Mouse (Mus musculus): ENCODE data around the gene Letm1. TPM values are rescaled to one million over a fixed set of nuclear protein-coding genes. Genes with fewer than 3 reads are reported as not detected.

The Letm1 gene
- polyA plus RNA-seq, 1 experiment from 2014 or later, result 45.8 TPM

DNA sequence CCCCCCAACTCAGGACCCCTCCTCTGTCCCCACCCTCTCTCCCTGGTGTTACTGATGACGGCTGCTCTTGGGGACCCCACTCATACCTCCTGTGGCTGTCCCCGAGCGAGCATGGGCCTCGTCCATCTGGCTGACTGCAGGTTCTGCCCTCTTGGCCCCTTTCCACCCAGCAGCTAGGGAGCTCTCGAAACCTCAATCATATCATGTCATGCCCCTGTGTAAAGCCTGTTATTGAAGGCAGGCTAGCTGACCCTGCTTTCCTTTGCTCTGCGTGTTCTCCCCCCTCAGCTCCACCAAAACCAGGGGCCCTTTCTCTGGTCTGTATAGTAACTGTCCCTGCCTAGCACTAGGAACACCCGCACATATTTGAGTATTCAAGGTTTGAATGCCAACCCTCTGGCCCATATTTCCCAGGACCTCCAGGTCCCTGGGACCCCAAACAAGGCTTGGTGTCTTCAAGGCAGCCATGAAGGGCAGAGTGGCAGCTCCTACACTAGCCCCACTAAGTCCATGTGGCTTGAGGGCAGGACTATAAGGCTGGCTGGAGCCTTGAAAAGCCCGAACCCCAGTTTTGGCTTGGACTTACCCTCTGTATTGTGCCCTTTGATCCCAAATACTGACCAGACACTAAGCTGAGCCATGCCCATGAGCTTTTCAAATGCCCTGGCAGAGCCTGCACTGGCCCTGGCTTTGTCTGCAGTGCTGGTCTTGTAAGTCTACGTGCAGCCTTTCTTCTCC, 76.8 kb downstream of the Letm1 start:
- Histone ChIP-seq H3K9ac (ENCODE audit: low read length) (0 out of 2 replicates have a peak overlapping the region, but pooled peaks have one; percentile 5), H3K4me3 (ENCODE audit: low read length) (no peak overlapping the region), H3K9me3 (replicated peaks; ENCODE audit: control insufficient read depth, low read length) (no peaks in the 10 kb centered on the region), H3K27ac (ENCODE audit: low read length) (no peak overlapping the region), H3K4me2 (ENCODE audit: low read depth, low read length) (no peak overlapping the region), H3K36me3 (ENCODE audit: control insufficient read depth, insufficient read depth) (no peaks in the 10 kb centered on the region), H3K4me1 (ENCODE audit: control insufficient read depth, insufficient read depth, low read length) (peaks cover 16% of the 10 kb centered on the region), H3K27me3 (ENCODE audit: control insufficient read depth, insufficient read depth, low read length) (no peaks in the 10 kb centered on the region)
- 0 out of 2 replicates have a peak, but pooled peaks have one; percentile 3 for ATAC-seq (replicated peaks; ENCODE audit: extremely low read depth, insufficient read depth, low FRiP score)
- 36% methylated on average over 9 of the region's 9 CpGs for WGBS

DNA sequence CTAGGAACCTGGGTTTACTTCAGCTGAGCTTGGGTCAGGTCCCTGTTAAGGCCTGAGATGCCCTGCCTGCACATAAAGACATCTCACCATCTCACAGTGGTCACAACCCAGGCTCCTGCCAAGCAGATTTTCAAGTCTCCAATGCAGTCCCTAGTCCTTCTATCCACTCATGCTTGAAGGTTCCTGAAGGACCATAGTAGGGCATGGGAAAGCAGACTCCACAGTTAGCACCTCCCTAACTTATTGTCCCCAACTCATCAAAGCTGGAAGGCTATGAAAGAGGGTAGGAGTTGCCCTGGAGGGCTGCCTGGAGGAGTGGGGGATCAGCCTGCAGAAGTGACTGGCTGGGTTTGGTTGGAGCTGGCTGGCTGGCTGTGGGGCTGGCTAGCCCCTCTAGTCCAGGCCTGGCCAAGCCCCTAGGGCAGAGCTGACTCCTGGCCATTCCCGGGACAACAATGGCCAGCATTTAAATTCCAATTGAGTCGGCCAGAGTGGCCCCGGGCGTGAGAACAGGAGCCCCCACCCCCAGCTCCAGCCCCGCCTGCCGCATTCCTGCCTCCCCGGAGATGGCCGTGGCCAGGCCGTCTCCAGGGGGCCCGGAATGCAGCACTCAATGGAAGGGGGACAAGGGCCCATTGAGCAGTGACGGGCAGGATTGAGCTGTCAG, 77.5 kb downstream of the Letm1 start:
- H3K9ac ChIP-seq (ENCODE audit: low read length), result 0 out of 2 replicates have a peak overlapping the region, but pooled peaks have one; percentile 5
- no peaks in the 10 kb centered on the region for H3K27me3 ChIP-seq (ENCODE audit: control insufficient read depth, insufficient read depth, low read length)
- no peak overlapping the region for H3K27ac ChIP-seq (ENCODE audit: low read length)
- no peaks in the 10 kb centered on the region for H3K36me3 ChIP-seq (ENCODE audit: control insufficient read depth, insufficient read depth)
- no peaks in the 10 kb centered on the region for H3K9me3 ChIP-seq (replicated peaks; ENCODE audit: control insufficient read depth, low read length)
- WGBS, result 8% methylated on average over 11 of the region's 11 CpGs
- peaks cover 18% of the 10 kb centered on the region for H3K4me1 ChIP-seq (ENCODE audit: control insufficient read depth, insufficient read depth, low read length)
- H3K4me3 ChIP-seq (ENCODE audit: low read length), result no peak overlapping the region
- H3K4me2 ChIP-seq (ENCODE audit: low read depth, low read length), result no peak overlapping the region
- ATAC-seq (replicated peaks; ENCODE audit: extremely low read depth, insufficient read depth, low FRiP score), result no peak

DNA sequence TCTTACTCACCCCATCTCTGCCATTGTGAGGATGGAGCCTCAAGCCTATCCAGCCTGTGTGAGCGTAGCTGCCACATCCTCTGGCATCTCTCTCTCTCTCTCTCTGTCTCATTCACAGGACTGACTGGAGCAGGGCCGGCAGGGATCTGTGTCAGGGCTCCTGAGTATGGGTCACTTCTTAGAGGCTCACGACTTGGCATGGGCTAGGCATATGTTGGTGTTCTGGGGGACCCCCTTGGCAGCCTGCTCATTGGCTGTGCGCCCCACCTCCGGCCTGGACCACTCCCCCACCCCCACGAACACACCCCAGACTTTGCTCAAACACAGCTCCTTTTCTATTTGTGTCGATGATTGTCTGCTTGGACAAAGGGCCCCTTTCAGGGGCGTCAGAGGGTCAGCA, 78.6 kb downstream of the Letm1 start:
- Histone ChIP-seq H3K9ac (ENCODE audit: low read length) (no peak overlapping the region), H3K27me3 (ENCODE audit: control insufficient read depth, insufficient read depth, low read length) (no peaks in the 10 kb centered on the region), H3K9me3 (replicated peaks; ENCODE audit: control insufficient read depth, low read length) (no peaks in the 10 kb centered on the region), H3K36me3 (ENCODE audit: control insufficient read depth, insufficient read depth) (no peaks in the 10 kb centered on the region), H3K4me1 (ENCODE audit: control insufficient read depth, insufficient read depth, low read length) (peaks cover 23% of the 10 kb centered on the region), H3K4me3 (ENCODE audit: low read length) (no peak overlapping the region), H3K4me2 (ENCODE audit: low read depth, low read length) (no peak overlapping the region), H3K27ac (ENCODE audit: low read length) (no peak overlapping the region)
- ATAC-seq (replicated peaks; ENCODE audit: extremely low read depth, insufficient read depth, low FRiP score), result no peak
- 61% methylated on average over 8 of the region's 8 CpGs for whole genome bisulfite sequencing

DNA sequence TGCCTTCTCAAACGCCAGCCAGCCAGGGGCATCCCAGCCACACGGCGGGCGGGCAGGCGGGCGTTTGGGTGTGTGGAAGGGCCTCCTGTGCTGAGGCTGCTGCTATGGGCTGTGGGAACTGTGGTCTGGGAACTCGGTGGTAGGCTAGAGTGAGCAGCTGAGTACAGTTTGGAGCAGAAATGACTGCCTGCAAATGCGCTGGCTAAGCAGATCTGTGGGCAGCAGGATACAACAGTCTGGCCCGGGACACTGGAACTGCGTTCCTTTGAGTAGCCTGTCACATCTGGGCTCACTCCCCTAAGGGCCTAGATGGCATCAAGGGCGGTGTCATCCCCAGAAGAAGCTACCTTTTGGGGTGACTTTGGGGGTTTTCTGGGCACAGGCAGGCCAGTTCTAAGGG, 80.8 kb downstream of the Letm1 start:
- Histone ChIP-seq H3K27me3 (ENCODE audit: control insufficient read depth, insufficient read depth, low read length) (peaks cover under 1% of the 10 kb centered on the region; the same call in 1 of the 2 replicates), H3K4me3 (ENCODE audit: low read length) (no peak overlapping the region), H3K9ac (ENCODE audit: low read length) (no peak overlapping the region), H3K9me3 (replicated peaks; ENCODE audit: control insufficient read depth, low read length) (no peaks in the 10 kb centered on the region), H3K4me2 (ENCODE audit: low read depth, low read length) (no peak overlapping the region), H3K4me1 (ENCODE audit: control insufficient read depth, insufficient read depth, low read length) (peaks cover 22% of the 10 kb centered on the region), H3K27ac (ENCODE audit: low read length) (no peak overlapping the region), H3K36me3 (ENCODE audit: control insufficient read depth, insufficient read depth) (no peaks in the 10 kb centered on the region)
- WGBS, result 81% methylated on average over 11 of the region's 11 CpGs
- ATAC-seq (replicated peaks; ENCODE audit: extremely low read depth, insufficient read depth, low FRiP score), result no peak

DNA sequence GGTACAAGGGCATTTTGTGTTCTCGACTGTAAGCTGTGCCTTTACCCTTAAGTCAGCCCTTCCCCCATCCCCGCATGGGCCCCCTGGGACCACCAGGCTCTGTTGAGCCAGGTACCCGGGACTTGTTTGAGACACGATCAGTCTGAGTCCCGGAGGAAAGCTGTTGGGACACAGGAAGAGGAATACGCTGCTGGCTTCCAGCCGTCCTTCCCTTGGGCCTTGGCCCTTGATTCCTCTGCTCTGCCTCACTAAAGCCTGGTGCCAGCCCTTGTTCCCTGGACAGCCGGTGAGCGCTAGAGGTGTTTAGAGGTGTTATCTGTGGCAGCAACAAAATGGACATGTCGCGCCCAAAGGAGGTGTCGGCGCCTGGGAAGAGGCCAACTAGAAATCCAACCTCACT, 82.6 kb downstream of the Letm1 start:
- Histone ChIP-seq H3K4me1 (ENCODE audit: control insufficient read depth, insufficient read depth, low read length) (peaks cover 15% of the 10 kb centered on the region), H3K4me2 (ENCODE audit: low read depth, low read length) (no peak overlapping the region), H3K36me3 (ENCODE audit: control insufficient read depth, insufficient read depth) (no peaks in the 10 kb centered on the region), H3K27ac (ENCODE audit: low read length) (no peak overlapping the region), H3K4me3 (ENCODE audit: low read length) (no peak overlapping the region), H3K9me3 (replicated peaks; ENCODE audit: control insufficient read depth, low read length) (no peaks in the 10 kb centered on the region), H3K9ac (ENCODE audit: low read length) (no peak overlapping the region), H3K27me3 (ENCODE audit: control insufficient read depth, insufficient read depth, low read length) (peaks cover 13% of the 10 kb centered on the region)
- 23% methylated on average over 13 of the region's 13 CpGs for WGBS
- no peak for ATAC-seq (replicated peaks; ENCODE audit: extremely low read depth, insufficient read depth, low FRiP score)

DNA sequence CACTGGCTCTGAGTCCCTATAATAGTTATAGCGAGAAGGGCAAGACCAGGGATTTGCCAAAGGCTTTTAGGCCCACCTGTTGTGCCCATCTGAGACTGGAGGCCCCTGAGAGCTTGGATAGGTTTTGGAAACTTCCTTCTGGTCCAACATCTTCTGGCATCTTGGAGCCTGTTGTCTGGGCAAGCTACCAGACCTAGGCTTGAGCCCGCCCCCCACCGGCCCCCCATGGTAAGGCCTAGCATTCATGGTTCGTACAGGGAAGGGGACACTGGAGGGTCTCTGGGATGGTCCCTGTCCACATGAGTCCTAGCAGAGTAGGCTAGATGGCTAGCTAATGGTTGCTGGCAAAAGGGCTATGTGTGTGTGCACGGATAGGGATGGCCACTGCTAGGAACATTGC, 83.9 kb downstream of the Letm1 start:
- H3K4me3 ChIP-seq (ENCODE audit: low read length), result no peak overlapping the region
- no peak overlapping the region for H3K27ac ChIP-seq (ENCODE audit: low read length)
- H3K9me3 ChIP-seq (replicated peaks; ENCODE audit: control insufficient read depth, low read length), result no peaks in the 10 kb centered on the region
- WGBS, result 94% methylated on average over 5 of the region's 5 CpGs
- H3K9ac ChIP-seq (ENCODE audit: low read length), result no peak overlapping the region
- ATAC-seq (replicated peaks; ENCODE audit: extremely low read depth, insufficient read depth, low FRiP score), result no peak
- H3K4me1 ChIP-seq (ENCODE audit: control insufficient read depth, insufficient read depth, low read length), result peaks cover 16% of the 10 kb centered on the region
- no peak overlapping the region for H3K4me2 ChIP-seq (ENCODE audit: low read depth, low read length)
- H3K27me3 ChIP-seq (ENCODE audit: control insufficient read depth, insufficient read depth, low read length), result peaks cover 21% of the 10 kb centered on the region
- H3K36me3 ChIP-seq (ENCODE audit: control insufficient read depth, insufficient read depth), result no peaks in the 10 kb centered on the region

DNA sequence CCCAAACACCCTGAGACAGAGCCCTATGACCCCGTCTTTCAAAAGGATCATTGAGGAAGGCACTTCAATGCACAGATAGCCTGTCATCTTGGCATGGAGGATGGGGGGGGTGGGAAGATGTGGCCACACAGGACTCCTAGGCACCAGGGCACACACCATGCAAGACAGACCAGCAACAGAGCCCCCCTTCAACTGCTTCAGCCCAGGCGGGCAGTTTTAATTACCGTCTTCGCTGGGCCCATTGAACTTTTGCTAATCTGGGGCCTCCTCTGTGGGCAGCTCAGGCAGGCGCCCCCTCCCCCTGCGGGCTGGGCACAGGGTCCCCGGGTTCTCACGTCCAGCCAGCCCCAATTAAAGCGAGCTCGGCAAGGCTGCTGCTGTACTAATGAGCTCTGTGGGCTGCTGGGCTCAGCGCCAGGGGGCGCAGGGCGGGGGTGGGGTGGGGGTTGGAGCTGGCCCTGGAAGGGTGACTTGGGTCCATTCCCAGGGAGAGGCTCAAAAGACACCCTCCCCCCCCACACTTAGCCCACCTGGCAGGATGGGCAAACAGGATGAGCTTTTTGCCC, 84.6 kb downstream of the Letm1 start:
- Histone ChIP-seq H3K36me3 (ENCODE audit: control insufficient read depth, insufficient read depth) (no peaks in the 10 kb centered on the region), H3K27ac (ENCODE audit: low read length) (no peak overlapping the region), H3K4me2 (ENCODE audit: low read depth, low read length) (no peak overlapping the region), H3K9ac (ENCODE audit: low read length) (no peak overlapping the region), H3K4me3 (ENCODE audit: low read length) (no peak overlapping the region), H3K4me1 (ENCODE audit: control insufficient read depth, insufficient read depth, low read length) (peaks cover 16% of the 10 kb centered on the region), H3K27me3 (ENCODE audit: control insufficient read depth, insufficient read depth, low read length) (peaks cover 21% of the 10 kb centered on the region), H3K9me3 (replicated peaks; ENCODE audit: control insufficient read depth, low read length) (no peaks in the 10 kb centered on the region)
- 39% methylated on average over 13 of the region's 13 CpGs for WGBS
- no peak for ATAC-seq (replicated peaks; ENCODE audit: extremely low read depth, insufficient read depth, low FRiP score)

DNA sequence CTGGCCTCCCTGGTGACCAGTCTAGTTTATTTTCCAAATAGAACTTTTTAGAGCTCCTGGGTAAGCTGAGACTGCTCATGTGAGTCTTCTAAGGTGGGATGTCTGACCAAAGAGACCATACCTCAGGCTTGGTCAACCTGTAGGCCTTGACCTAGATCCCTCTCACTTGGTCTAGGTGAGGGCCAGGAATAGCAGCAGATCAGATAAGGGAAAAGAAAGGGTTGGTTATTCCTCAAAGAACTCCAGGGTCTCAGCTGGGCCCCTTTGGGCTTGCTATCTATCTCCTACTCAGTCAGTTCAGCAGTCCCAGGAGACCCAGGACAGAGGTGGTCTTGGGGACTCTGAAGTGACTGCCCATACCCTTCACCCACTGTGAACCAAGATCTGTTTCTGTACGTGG, 85.1 kb downstream of the Letm1 start:
- Histone ChIP-seq H3K9ac (ENCODE audit: low read length) (no peak overlapping the region), H3K9me3 (replicated peaks; ENCODE audit: control insufficient read depth, low read length) (no peaks in the 10 kb centered on the region), H3K4me2 (ENCODE audit: low read depth, low read length) (no peak overlapping the region), H3K27ac (ENCODE audit: low read length) (no peak overlapping the region), H3K27me3 (ENCODE audit: control insufficient read depth, insufficient read depth, low read length) (peaks cover 21% of the 10 kb centered on the region), H3K4me1 (ENCODE audit: control insufficient read depth, insufficient read depth, low read length) (peaks cover 20% of the 10 kb centered on the region), H3K4me3 (ENCODE audit: low read length) (no peak overlapping the region), H3K36me3 (ENCODE audit: control insufficient read depth, insufficient read depth) (no peaks in the 10 kb centered on the region)
- no peak for ATAC-seq (replicated peaks; ENCODE audit: extremely low read depth, insufficient read depth, low FRiP score)
- WGBS, result 64% methylated on average over 1 of the region's 1 CpGs

DNA sequence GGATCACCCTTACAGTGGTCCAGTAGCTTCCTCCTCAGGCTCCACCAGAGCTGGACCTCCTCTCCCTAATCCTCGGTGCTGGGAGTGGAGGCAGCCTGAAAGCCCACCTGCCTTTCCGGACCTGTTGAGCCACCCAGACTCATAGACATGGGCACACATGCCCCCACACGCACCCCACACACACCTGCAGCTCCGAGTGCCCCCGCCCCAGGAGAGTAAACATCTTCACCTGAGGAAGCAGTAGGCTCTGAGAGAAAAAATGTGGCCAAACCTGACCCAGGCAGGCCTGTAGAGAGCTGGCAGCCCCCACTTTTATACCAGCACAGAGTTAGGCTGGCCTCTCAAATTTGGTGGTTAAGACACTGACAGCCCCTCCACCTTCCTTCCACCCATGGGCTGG, 86.2 kb downstream of the Letm1 start:
- no peak for ATAC-seq (replicated peaks; ENCODE audit: extremely low read depth, insufficient read depth, low FRiP score)
- no peak overlapping the region for H3K4me3 ChIP-seq (ENCODE audit: low read length)
- no peaks in the 10 kb centered on the region for H3K9me3 ChIP-seq (replicated peaks; ENCODE audit: control insufficient read depth, low read length)
- peaks cover 24% of the 10 kb centered on the region for H3K4me1 ChIP-seq (ENCODE audit: control insufficient read depth, insufficient read depth, low read length)
- H3K4me2 ChIP-seq (ENCODE audit: low read depth, low read length), result no peak overlapping the region
- no peaks in the 10 kb centered on the region for H3K36me3 ChIP-seq (ENCODE audit: control insufficient read depth, insufficient read depth)
- H3K9ac ChIP-seq (ENCODE audit: low read length), result no peak overlapping the region
- H3K27me3 ChIP-seq (ENCODE audit: control insufficient read depth, insufficient read depth, low read length), result peaks cover 21% of the 10 kb centered on the region
- WGBS, result 82% methylated on average over 5 of the region's 5 CpGs
- no peak overlapping the region for H3K27ac ChIP-seq (ENCODE audit: low read length)
